Mouse (Mus musculus): ENCODE measurements around the gene Ppie. TPM values are rescaled to one million over a fixed set of nuclear protein-coding genes. Genes with fewer than 3 reads are reported as not detected.

The Ppie gene
- polyA plus RNA-seq, 1 experiment, result 35.6 TPM

Other genes with a start within 250 kb of the Ppie start
- gene Mfsd2a, start 178.8 kb downstream of the Ppie start, polyA plus RNA-seq (2012; rRNA removed), result 3.7 and 5.0 TPM in 2 replicates
- 50.5 and 53.6 TPM in 2 replicates for gene Mycl, start 144.3 kb downstream of the Ppie start, polyA plus RNA-seq (2012; rRNA removed)
- 15.9 and 16.2 TPM in 2 replicates for gene Trit1, start 123.4 kb downstream of the Ppie start, polyA plus RNA-seq (2012; rRNA removed)
- 0.74 and 1.3 TPM in 2 replicates for gene Bmp8b, start 34.8 kb downstream of the Ppie start, polyA plus RNA-seq (2012; rRNA removed)
- 0.21 and 0.33 TPM in 2 replicates for gene Oxct2b, start 23.7 kb downstream of the Ppie start, polyA plus RNA-seq (2012; rRNA removed)
- gene Hpcal4, start 43.3 kb upstream of the Ppie start, polyA plus RNA-seq (2012; rRNA removed), result 0.12 TPM in 2 replicates
- gene Nt5c1a, start 61.6 kb upstream of the Ppie start, polyA plus RNA-seq (2012; rRNA removed), result 0.04 and 0.22 TPM in 2 replicates
- 2.0 and 3.3 TPM in 2 replicates for gene Heyl, start 93.6 kb upstream of the Ppie start, polyA plus RNA-seq (2012; rRNA removed)
- 46.1 and 56.9 TPM in 2 replicates for gene Pabpc4, start 122.4 kb upstream of the Ppie start, polyA plus RNA-seq (2012; rRNA removed)
- 0.10 TPM in 1 of 2 replicates, not detected in the other for gene Oxct2a, start 183.7 kb upstream of the Ppie start, polyA plus RNA-seq (2012; rRNA removed)
- 1.4 and 1.9 TPM in 2 replicates for gene Bmp8a, start 203.3 kb upstream of the Ppie start, polyA plus RNA-seq (2012; rRNA removed)

Data from urinary bladder, adult 2 months (tissue).